Mouse (Mus musculus) adrenal gland, adult 18-20 months (tissue): Measurements from ENCODE around the gene Ccnf. TPM values are rescaled to one million over a fixed set of nuclear protein-coding genes. Genes with fewer than 3 reads are reported as not detected.

Source experiments
- DNase-seq, 2 experiments: peaks; one replicate each; pipeline ENCODE4 v3.0.0; 2021 to 2022; ENCODE audit warnings: low spot score in 2 of 2
- total RNA-seq, 2 experiments: library from RNA; stranded (reverse); gene quantifications; 1 replicate in 1 of 2; 2 replicates in 1 of 2; pipeline ENCODE4 v1.2.3; 2021

Gene Ccnf
- total RNA-seq, 2 experiments from 2014 or later: 2.2 to 2.3 TPM

DNA sequence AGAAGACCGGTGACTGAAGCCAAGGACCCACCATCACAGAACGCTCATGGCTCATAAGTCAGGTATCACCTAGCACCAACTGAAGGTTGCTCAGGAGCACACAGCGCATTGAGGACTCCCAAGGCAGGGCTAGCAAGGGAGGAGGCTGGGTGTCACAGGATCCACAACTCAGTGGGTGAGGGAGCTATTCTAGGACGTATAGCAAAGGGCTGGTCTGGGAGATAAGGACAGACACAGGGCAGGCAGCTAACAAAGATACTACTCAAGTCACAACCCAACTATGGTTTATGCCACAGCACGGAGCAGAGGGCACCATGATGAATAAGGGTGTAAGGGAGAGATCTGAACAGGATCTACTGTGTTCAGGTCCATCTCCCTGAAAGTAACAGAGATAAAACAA lies 25.4 kb downstream of the Ccnf start:
- no peak for DNase-seq

DNA sequence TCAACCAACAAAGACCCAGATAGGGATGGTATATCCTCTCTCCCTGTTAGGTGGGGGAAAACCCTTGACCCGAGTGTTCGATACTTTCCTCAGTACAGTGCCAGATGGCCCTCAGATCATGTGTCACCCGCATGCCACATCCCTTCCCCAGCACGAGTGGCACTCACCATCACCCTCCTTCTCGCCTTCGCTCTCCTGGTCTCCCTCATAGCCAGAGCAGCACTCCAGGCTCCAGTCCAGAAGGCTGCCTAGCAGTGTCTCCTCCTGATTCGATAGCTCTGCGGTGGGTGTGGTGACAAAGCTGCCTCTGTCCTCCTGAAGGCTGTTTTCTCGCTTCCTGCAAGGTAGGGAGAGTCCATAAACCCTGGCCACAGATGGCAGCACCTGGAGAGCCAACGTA lies 26.5 kb downstream of the Ccnf start:
- DNase-seq: no peak

DNA sequence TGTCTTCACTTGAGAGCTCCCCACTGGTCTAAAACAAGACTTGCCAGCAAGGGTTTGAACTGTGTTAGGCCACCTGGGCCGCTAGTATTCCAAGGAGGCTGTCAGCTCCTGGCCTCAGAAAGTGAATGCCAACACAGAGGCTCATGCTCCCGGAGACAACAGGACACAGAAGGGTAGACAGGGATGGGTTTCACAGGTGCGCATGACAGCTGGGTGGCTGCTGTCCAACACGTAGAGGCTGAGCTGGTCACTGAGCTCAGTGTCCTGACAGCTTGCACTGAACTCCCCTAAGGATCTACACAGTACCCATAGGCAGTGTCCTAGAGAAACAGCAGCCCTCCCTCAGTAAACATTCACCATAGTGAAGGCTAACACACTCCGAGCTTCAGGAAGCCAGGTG lies 27.8 kb downstream of the Ccnf start:
- DNase-seq: no peak

DNA sequence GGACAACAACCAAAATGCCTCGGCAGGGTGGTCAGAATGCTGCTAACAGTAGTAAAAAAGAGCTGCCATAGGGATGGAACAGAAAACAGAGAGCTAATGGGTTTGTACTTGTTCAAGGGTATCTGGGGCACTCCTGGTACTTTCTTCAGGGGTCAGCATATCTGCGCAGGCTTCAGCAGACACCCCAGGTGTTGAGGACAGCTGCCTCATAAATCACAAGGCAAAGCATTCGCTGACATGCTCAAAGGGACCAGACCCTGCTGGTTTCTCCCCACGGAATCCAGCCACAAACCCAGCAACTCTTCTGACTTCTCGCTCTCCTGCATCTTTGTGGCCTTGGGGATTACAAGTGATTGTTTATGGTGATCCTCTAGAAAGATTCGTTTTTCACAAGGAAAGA lies 28.6 kb downstream of the Ccnf start:
- no peak for DNase-seq

DNA sequence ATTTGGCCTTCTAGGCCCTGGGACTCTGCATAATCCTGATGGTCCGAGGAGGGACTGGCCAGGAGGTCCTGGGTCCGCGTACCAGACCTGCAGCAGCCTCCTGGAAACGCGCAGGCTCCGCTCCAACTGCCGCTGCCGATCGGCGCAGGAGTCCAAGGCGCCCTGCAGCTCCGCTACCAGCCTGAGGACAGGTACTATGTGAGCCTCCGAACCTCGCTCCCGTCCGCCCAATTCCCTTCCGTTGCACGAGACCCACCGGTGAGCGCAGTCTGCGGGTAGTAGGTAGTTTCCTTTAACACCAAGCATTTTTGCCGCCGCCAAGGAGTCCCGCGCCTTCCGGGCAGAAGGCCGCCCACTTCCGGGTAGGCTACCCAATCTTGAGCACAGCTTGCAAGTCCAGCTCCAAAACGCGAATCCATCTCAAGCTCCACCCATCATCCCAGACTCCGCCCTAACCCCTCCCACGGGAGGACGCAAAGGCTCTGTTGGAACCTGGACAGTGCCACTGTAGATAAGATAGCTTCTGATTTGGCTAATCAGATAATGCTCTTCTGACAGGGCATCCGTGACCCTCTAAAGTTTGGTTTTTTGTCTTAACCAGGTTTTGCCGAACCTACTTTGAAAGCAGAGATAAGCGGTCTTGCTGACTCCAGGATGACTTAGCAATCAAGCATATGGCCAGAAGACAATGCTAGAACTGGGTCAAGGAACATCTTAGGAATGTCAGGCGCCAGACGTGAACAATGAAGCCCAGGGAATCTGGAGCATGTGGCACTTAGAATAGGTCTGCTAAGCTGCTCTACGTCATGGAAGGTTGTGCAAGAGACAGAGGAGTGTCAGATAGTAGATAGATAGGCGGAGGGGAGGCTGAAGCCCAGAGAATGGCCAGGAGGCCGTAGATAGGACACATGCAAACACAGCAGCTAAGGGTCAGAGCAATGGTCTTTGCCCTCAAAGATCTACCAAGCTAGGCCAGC lies 30.6 kb downstream of the Ccnf start, which contains the start of gene Tedc2:
Tedc2 (minus strand) TSS at position 417 of the 977 bp plus-strand sequence.
- peak; percentile 86 to 89 for DNase-seq

DNA sequence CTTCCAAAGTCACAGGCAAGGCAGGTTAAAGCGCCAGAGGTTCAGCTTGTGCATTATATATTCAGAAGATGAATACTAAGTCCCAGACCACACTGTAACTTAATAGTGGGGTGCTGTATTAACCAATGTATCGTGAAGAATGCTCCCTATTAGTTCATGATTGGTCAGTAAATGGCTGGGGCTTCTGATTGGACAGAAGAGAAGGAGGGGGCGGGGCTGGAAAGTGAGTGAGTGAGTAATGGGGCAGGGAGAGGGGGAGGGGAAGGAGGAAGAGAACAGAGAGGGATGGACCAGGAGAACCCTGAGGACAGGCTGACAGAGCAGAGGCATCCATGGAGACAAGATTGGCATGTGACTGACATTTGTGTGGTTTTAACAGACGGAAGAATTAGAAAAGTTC lies 34.4 kb downstream of the Ccnf start:
- DNase-seq: no peak

DNA sequence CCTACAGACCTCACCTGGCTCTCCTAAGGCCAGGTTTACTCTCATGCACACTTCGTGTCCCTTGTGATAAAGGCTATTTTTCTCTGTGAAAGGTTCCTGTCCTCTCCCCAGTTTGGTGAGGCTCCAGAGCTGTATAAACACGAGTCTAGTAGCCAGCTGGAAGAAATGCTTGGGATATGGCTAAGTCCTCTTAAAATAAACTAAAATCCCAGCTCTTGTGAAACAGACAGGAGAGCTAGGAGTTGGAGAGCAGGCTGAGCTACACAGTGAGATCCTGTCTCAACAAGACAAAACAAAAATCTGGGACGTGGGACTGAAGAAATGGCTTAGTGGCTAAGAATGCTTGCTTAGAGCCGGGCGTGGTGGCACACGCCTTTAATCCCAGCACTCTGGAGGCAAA lies 38.1 kb downstream of the Ccnf start:
- DNase-seq: no peak

DNA sequence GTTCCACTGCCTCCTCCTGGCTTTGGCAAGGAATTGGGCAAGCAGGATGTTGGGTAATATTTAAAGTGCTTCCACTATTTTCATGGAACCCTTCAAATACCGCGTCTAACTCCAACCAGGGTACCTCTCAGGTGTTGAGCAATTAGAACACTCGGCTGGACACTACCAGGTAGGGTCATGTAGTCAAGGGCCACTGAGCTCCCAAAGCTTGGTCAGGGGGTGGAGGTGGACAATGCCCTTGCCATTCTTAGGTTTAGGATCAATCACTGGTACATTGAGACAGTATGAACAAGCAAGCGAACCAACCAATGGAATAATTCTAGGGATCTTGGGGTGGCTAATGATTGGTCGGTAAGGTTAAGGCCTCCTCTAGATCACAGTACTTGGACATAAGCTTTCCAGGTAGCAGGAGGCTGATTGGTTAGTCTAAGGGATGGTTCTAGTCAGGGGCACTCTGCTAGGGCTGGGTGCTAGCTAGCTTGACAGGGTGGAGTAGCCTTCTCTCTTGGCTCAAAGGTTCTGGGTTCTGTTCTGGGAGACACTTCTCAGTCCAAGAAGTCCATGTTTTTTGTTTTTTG lies 38.8 kb downstream of the Ccnf start:
- DNase-seq: no peak

DNA sequence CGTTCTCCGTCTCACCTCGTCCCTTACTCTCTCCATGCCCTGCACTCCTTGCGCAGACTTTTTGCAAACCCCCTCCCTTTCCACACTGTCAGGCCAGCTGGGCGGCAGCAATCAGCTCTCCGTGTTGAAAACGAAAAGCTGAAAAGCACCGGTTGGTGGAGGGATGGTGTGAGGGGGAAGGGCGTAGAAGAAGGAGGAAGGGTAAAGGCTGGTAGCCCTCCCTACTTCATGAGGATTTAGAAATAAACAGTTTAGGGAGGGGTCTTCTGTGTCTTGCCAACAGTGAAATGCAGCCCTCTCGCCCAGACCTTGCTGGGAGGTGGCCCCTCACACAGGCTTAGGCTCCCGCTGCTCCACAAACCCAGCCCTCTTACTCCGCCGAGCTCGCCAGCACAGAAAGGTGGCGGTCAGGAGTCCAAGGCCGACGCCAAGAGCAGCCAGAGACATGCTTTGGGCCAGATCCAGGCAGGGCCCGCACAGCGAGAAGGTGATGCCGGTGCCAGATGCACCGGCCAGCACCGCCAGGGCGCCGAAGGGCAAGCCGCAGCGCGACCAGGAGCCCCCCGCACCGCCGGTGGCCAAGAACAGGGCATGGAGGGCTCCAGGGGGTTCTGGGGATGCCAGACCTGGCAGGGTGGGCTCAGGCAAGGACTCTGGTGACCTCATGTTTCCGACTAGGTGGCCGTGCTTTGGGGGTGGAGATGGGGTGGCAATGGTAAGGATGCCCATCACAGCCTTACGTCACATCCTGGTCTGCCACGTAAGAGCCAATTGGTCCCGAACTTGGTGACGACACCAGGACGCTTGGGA lies 39.4 kb downstream of the Ccnf start:
- peak; percentile 44 to 48 for DNase-seq

DNA sequence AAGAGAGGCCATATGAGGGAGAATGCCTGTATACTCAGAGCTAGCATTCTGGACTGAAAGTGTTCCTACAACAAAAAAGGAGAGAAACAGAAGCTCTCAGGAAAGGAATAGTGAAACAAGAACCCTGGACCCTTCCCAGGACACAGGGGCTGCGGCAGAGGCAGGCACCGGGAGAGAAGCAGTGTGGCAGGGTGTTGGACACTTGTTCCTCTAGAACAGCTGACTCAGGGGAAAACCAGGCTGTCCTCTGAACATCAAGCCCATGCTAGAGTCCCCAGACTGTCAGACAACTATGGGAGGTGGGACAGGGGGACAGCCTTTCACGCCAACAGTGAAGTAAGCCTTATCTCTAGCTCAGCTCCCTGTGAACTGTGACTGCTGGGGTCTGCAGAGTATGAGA lies 40.7 kb downstream of the Ccnf start:
- no peak for DNase-seq

DNA sequence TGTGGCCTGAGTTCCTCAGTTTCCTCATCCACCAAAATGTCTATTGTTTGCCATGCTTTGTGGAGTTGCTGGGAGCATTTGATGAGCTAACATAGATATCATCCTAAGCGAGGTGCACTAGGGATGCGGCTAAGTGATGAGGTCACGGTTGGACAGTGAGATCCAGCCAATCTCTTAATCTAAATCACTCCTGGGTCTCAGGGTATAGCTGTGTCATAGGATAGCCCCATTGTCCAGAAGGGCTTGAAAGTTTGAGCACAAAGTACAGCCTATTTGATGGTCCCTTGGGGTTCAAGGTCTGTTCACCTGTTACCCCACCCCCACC lies 41.4 kb downstream of the Ccnf start:
- DNase-seq: no peak

DNA sequence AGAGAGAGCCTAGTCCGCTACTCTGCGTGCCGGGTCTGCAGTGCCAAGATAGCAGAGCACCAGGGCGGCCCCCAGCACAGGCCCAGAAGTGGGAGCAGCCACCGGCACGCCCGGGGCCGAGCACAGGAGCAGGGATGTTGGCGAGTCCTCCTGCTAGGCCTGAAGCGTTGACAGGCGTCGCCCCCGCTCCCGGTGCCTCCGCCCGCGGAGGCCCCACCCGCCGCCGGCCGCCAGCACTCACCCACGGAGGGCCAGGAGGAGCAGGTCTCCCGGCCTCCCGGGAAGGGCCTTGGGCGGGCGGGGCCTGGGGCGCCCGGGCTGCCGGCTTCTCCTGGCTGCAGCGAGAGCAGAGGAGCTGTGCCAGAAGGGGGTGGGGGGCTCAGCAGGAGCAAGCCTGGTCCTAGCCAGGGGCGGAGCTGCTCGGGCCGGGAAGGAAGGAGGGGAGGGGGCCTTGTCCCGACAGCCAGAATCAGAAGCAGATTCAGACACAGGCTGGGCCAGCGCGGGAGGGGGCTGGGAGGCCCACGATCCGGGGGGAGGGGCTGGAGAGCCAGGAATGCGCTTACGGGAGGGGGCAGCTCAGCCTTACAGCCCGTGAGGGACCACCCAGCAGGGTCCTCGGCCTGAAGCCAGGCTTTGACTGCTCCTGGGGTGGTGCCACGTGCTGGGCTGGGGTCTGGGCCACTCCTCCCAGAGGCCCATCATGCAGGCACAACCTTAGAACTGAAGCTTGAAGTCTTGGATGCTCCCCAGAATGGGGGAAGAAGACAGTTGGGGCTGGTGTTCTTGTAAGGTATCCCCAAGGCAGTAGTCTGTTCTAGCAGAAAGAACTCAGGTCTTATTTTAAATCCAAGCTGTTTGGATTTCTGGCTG lies 42.0 kb downstream of the Ccnf start, which contains the start of gene Ntn3:
Ntn3 (minus strand) TSS at position 489 of the 873 bp plus-strand sequence.
- DNase-seq: peak; percentile 46 to 48

DNA sequence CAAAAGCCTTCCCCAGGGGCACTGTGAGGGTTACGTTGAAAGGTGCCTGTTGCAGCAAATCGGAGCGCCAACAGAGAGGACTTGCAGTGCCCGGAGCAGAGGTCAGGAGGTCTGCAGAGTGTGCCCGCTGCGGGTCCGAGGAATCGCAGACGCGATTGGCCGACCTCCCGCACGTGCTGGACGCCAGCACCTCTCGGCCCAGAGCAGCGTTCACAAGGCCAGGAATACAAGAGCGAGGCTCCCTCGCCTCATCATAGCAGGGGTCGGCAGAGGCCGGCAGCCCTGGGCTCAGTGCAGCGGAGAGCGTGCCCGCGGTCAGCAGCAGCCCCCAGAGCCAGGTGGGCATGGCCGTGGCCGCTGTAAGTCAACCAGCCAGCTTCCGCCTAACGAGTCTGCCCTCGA lies 42.6 kb downstream of the Ccnf start:
- peak; percentile 22 to 34 for DNase-seq

DNA sequence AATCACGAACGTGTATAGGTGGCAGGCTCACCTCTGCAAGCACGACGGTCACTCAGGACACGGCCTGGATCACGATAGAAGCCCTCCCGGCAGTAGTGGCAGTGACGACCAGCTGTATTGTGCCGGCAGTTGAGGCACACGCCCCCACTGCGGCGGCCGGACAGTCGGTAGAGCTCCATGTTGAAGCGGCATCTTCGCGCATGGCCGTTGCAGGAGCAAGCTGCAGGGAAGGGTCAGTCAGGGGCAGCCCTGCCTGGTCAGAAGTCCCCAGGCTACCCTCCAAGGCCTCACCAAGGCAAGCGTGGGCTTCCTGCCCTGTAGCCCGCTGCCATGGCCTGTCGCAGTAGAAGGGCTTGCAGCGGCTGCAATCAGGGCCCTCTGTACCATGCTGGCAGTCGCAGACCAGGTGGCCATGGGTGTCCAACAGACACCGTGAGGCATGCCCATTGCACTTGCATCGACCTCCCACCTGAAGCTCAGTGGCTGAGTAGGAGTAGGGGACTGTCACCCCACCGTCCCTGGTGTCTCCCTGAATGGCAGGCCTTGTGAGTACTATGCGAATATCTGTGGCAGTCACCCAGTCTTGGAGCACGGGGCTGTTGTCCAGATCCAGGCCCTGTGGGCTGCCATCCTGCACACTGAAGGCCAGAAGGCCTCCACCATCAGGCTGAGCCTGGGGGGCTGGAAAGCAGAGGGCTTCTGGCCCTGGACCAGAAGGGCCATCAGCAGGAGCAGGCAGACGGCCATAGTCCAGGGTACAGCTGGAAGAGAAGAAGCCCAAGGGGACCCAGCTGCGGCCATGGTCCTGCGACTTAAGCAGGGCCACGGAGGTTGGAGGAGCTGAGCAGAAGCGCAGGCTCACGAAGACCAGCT lies 43.3 kb downstream of the Ccnf start:
- DNase-seq: no peak

DNA sequence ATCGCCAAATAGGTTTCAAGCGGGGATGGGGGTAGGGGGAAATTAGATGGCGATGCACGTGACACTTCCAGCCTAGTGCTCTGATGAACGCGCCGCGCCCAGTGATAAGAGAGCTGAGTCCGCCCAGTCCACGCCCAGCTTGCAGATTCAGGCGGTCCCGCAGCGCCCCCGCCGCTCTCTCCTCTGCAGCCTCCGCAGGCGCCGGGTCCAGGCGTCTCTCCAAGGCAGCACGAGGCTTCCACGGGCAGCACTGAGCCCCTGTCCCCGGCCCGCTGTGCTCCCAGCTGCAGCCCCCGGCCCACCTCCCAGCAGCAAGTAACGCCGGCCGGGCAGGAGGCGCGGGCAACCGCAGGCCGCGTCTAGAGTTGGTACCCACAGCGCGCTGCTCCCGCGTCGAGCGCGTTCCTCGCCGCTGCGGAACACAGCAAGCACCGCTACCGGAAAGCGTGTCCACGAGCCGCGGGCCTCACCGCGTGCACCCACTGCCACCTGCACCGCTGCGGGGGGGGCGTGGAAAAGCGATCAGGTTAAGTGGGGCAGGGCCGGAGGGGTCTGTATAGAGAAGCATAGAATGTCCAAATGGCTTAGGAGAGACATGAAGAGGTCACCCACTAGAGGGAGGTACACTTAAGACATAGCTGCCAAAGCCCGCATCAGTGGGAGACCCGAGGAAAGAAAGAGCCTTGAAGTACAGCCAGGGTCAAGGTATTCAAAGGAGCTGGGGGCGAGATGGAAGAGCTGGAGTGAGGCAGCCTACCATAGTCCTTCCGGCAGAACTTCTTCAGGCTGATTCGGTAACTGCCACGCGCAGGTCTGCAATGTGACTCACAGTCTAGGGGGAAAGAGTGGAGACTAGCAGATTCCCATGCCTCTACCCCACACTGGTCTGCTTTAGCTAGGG lies 44.6 kb downstream of the Ccnf start:
- DNase-seq: peak; percentile 60 to 64

DNA sequence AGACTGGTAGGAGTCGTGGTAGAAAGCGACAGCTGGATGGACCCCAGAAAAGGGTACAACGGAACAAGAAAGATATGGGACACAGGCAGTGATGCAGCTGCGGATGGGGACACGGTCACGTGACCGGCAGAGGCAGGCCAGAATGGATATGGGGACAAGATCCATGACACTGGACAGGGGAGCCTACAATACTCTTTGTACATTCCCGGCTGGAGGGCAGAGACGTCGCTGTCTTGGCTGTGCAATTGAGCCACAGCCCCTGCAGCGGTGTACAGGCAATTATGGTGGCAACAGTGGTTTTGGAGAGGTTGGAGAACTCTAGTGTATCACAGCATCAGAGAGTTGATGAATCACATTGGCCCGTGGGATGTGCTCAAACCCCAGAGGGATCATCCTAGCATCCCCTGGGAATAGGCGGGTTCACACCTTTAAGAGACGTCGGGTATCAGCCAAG lies 45.3 kb downstream of the Ccnf start:
- peak in 1 of 2 experiments; percentile 60 for DNase-seq

DNA sequence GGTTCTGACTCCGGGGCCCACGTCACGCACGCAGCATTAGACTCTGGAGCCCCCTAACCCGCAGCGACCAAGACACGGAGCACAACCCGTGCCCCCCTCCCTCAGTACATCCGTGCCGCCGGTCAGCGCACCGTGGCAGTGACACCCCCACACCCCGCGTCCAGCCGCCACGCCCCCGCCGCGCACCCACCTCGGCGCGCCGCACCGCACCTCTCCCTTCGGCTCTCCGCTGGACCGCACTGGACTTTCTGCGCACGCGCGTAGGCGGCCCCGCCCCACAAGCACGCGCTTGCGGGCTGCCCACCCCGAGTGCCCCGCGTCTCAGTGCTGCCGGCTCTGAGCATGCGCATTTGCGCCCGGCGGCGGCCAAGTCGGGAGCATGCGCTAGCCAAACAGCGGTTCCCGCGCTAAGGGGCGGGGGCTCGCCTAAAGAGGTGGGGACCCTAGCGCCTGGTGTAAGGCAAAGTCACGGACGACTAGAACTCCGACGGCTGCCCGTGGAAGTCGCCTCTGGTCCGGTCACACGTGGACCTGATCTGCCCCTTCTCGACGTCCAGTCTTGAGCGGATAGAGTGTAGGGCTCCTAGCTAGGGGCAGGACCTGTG lies 45.9 kb downstream of the Ccnf start, which contains the start of gene Tbc1d24:
Tbc1d24 (minus strand) TSS at position 279 of the 605 bp plus-strand sequence.
- peak; percentile 93 to 95 for DNase-seq

DNA sequence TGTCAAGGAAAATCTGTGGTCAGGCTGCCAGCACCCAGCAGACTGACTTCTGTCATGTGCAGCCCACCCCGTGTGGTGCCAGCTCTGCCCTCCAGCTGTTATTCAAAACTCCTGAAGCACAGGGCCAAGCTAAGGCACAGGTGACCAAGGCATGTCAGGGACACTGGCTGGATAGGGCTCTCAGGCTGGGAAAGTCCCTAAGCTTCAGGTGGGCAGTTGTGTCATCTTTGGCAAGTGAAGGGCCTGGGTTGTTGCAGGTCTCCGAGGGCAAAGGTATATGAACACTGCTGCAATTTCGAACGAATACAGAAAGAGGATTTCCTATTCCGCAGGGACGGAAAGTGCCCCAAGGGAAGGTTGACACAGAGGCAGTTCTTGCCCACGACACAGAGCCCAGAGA lies 46.4 kb downstream of the Ccnf start:
- peak in 1 of 2 experiments; percentile 31 for DNase-seq
